Mouse (Mus musculus) embryonic fibroblast, embryonic 13.5 days (primary cell): ENCODE results near the gene Vash2.

Experiments used
- CTCF ChIP-seq: IDR thresholded peaks from 2 replicates; pipeline ENCODE4 v1.5.1; 2011; ENCODE audit warnings: mild to moderate bottlenecking, control low read depth, low read length, moderate library complexity, borderline replicate concordance; ENCODE audit not compliant: insufficient read depth
- POLR2A ChIP-seq: IDR thresholded peaks from 2 replicates; pipeline ENCODE4 v1.6.1; 2011; ENCODE audit warnings: low read depth, mild to moderate bottlenecking, control low read depth, low read length, moderate library complexity

DNA sequence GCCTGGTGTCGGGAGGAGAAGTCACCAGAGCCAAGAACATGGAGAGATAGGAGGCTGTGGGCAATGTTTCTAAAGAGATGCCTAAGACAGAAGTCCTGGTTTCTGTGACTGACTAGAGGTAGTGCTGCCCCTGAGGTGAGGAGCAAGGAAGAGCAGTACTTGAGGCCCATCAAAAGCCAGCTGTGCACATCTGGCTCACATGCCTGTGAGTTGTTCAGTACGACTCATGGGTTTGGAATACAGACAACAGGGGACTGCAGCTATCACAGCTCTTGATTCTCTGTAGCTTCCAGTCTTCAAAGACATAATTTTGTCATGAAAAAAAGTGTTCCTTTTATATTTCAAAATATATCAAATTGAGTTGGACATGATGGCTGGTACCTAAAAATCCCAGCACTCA, 78.0 kb downstream of the Vash2 start:
- TF ChIP-seq CTCF: no peak
- no peak for TF ChIP-seq POLR2A
